Mouse (Mus musculus) brain, embryonic 18.5 days (tissue): ENCODE measurements around the gene Dusp22.

Experiments used
- DNase-seq: peaks from one replicate; pipeline ENCODE4 v3.0.0-alpha.2; 2012; ENCODE audit warnings: low read depth, low spot score

Gene Dusp22

DNA sequence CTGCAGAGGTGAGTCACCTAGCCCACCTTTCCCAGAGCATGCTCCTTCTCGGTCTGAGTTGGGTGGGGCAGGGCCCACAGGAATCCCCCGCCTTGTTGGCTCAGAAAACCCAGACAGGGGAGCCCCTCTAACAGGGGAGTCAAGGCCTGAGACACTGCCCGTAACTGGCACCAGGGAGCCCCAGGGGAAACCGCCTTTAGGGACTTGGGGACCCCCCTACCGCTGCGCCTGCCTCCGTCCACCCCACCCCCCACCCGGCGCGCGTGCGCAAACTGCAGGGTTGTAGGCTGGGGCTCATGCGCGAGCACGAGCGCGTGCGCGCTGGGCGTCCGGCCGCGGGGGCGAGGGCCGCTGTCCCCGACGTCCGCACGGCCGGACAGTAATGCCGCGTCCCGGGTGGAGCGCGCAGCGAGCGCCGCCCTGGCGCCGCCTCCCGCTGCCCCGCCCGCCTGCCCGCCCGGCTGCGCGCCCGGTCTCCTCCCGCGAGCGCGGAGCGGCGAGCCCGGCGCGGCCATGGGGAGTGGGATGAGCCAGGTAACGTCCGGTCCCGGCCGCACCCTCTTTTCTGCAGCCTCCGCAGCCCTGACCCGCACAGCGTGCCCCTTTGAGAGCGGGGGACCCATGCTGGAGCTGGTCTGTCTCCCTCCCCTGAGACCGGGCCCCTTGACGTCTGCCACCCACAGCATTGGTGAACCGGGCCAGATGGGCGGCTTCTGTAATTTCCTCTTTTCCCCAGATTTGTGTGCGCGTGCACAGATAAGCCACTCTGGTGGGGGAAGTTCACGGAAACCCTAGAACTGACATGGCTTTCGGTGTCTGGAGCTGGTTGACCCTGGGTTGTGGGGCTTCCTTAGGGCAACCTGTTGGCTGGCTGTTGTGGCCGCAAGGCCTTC, at the start of gene Dusp22:
Gene Dusp22, plus strand, starts transcription at position 387 of the 893 bp plus-strand sequence.
- DNase-seq: peak; percentile 62

DNA sequence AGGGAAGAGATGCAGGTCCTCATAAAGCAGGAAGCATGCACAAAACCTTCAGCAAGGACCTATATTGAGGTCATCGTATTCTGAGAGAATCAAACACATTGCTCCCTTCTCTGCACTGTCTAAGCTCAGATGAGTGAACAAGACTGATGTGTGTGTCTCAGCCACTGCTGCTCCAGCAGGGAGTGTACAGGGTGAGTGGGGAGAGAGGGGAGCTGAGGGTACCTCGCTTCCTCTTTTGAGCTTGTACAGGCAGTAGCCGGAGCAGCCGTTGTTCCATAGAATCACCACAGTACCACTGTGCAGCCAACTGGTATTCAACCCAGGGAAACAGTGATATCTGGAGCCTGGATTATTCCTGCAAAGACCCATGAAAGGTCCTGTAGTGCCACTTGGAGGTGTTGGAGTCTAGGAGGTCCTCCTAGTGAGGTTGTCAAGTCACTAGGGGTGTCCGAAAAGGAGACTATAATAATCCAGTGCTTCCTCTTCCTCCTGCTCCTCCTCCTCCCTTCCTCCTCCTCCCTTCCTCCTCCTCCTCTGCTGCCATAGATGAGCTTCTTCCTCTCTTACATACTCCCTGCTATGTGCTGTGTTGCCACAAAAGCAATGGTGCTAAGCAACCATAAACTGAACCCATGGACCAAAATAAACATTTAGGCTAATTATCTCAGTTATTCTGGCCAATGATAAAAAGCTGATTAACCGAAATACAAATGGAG, 47.6 kb upstream of the Dusp22 start:
- no peak for DNase-seq

DNA sequence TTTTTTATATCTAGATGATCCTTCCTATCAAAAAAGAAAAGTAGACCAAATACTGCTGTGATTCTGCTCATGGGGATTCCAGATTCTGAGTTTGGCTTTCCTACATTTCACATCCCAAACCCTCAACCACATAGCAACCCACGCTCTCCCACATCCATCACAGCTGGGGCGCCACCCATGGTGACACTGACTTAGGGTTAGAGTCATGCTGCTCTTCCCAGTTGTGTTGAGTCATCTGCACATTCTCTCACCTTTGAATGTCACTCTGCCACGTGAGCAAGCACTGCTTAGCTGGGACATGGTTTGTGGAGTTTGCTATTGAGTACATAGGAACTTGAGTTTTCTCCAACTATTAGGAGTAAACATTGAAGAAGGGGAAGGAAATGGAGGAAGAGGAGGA, 40.1 kb upstream of the Dusp22 start:
- DNase-seq: no peak

DNA sequence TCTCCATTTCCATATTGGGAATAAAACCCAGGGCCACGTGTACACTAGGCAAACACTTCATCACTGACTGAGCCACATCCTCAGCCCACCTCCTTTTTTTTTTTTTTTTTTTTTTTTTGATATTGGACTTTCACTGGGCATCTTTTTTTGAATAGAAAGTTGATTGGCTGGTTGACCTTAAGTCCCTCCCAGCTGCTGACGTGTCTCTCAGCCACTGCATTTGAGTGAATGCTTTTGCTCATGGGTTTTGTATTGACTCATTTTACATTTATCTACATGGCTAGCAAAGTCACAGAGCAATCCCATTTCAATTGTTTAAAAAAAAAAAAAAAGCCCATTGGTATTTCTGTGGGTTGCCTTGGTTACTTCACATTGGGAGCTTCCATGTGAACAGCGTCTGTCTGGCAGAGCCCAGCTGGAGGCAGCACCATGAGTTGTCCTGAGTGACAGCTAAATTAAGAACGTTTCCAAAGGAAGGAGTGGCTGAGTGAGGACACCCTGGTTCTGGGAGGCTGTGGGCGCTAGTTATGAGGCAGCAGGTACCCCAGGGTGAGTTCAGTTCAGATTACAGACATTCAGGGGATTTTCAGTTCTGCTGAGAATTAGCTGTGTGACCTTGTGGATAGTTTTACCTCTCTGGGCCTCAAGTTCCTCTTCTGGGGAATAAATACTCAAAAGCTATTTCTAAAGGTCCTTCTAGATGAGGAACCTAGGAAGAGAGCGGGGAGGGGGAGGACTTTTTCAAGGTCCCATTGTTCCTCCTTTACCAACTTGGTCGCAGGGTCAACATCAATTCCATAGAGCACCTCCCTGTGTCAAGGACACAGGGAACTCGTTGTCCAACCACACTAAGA, 31.4 kb upstream of the Dusp22 start:
- peak; percentile 3 for DNase-seq

DNA sequence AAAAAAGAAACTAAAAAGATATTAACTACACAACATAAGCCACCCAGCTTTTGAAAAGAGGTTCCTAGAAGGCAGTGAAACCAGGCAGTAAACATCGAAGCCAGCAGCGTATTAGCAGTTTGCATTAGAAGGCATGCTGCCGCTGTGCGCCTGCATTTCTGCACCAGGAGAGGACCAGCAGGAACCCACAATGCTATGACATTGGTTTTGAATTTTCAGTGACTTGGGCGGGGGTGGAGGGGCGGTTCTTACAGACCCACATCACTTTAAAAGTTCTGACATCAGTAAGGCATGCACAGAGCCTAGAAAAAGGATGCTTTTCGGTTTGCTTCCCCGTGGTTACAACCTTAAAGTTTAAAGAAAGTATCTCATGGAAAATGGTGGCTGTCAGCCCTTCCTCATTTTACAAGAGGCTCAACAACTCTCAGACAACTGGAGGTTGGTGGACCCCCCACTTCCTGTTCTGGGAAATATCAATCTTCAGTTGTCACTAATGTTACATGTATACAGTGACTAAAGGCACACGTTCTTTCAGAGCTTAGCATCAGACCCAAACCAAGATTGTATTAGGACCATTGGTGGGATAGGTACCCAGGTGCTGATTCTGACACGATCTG, 29.9 kb upstream of the Dusp22 start:
- no peak for DNase-seq

DNA sequence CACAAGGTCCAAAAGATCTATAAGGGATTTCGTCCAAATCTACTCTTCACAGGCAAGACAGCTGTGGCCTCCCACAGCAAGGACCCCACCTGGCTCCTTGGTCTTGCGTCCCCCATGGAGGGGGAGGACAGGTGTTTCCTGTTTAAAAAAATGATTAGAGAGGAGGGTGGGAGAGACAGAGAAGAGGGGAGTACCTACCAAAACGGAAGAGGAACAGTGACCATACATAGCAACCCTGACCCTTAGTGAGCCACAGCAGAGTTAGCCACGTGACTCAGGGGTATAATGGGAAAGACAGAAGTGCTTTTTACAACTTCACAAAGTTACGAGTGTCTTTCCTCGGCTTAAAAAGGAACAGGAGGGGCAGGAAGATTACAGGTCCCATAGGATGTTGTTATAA, 26.8 kb upstream of the Dusp22 start:
- DNase-seq: no peak

DNA sequence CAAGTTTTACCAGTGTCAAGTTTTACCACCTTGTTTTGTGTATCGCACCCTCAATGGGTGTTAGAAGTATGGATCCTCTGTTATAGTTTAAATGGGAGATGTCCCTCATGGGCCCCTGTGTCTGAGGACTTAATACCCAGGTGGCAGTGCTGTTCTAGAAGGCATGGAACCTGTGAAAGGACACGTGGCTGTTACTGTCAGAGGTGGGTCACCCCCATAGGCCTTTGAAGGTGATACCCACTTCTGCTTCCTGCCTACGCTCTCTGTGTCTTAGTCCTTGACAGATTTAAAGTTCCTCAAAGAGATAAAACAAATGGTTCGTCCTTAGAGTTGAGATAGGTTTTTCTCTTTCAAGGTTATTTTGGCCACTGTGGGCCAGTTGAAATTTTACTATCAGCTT, 23.3 kb upstream of the Dusp22 start:
- no peak for DNase-seq

DNA sequence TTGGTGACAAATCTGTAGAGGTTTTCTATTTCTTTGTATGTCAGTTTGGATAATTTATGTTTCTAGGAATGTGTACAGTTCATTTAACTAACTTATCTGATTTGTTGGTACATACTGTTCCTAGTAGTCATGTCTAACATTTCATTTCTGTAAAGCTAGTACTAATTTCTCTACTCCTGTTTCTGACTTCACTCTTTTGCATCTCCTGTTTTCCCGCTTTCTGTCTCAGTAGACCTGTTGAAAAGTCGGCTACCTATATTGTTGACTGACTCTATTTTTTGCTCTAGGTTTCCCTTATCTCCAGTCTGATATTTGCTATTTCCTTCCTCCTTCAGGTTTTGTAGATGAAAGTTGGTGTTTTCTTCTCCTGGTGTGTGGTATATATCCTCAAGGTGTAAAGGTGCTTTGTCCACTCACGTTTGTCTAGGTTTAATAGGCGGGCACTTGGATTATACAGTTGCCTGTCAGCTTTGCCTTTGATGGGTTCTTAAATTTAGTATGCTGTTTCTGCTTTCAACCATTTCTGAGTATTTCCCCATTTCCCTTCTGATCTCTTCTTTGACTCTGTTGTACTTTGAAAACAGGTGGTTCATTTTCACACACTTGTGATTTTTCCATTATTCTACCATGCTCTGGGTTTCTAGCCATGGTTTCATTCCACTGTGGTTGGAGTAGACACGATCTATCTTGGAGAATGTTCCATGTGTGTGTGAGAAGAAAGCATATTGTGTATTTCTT, 21.3 kb upstream of the Dusp22 start:
- no peak for DNase-seq

DNA sequence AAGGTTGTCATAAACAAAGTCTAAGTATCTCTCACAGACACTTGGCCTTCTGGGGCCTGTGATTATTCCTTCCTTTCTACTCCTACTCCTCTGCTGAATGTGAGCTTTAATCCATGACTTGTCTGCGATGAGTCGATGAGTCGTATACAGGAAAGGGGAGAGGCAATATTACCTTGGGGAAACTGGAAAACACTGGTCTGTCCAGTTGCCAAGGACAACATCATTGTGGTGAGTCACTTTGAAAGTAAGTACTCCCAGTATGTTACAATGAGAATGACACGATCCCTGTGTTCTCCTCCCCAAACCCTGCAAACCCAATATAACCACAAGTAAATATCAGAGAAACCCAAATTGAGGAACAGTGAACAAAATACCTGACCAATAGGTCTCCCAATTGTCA, 17.7 kb upstream of the Dusp22 start:
- no peak for DNase-seq

DNA sequence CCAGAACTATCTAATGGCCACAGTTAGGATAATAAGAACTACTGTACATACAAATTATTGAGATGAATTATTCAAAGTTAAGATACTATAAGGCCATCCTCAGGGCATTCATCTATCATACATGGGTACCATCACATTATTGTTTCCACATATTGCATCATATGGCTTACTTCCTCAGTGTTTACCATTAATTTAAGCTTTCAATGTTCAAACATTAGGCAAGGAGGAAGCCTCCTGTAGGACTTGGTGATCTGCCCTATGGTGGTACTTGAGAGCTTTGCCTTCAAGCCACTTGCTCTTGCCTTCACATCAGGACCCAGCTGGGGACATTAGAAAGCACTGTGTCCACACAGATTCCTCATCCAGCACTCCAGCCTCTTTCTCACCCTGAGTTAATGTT, 11.3 kb upstream of the Dusp22 start:
- no peak for DNase-seq

DNA sequence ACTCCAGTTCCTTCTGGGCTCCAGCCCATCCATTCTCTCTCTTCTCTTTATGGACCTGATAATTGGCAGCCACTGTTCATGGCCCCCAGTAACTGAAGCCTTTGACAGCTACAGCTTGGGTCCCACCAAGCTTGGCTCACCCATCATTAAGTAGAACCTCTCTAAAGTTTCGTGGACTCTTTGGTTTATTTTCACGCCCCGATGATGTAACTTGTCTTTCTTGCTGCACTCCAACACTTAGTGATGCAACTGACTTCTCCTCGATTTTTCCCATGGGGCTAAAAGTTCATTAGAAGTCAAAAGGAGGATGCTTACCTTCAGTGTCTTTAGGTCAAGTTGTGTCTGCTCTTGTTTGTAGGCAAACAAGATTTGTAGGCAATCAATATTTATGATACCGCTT, 10.6 kb upstream of the Dusp22 start:
- no peak for DNase-seq

DNA sequence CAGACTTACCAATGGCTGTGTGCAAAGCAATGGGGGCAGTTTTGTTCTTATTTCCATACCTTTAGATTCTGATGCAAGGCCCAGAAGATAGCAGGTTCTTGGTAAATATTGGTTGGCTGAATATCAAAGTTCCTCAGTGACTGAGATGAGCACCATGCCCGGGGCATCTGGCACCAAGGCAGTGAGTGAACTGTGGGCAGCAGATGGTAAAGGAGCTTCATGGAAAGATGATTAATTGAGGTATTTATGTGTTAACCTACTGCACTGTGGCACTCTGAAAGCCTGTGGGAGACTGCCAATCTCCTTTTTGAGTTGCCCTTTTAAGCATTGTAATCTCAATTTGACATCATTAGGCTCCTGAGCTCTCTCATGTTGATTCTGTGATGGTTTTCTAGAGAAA, 9.1 kb upstream of the Dusp22 start:
- DNase-seq: no peak

DNA sequence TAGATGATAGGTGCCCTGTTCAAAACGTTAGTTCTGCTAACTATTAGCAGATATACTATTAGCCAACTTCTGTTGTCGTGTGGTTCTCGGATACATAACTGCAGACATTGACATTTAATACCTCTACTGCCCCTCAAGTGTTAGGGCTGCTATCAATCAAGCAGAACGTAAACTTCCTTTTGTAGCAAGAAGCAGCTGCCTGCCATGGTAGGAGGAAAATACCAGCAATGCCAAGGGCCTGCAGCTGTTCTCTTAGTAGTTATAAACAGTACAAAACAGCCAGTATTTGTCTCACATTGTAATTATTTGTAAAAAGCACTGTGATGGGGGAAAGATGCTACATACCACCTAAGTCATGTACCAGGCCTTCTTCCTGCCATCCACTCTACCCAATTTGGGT, 6.7 kb upstream of the Dusp22 start:
- DNase-seq: no peak

DNA sequence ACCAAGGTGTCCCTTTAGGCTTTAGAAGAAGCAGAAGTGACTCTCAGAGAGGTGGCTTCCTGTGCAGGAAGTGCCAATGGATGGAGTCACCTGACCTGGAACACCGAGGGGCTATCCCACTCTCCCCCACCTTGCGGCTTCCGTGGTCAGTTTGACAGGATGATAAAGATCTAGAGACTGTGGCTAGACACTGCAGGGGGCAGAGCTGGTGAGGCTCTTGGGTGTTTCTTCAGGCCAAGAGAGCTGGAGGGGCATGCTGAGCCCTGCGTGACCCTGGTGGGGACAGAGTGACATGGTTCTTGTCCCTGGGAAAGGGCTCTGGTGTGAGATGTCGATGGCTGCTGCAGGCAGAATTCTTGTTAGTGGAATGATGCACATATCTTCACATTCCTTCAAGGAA, 5.3 kb upstream of the Dusp22 start:
- DNase-seq: no peak

DNA sequence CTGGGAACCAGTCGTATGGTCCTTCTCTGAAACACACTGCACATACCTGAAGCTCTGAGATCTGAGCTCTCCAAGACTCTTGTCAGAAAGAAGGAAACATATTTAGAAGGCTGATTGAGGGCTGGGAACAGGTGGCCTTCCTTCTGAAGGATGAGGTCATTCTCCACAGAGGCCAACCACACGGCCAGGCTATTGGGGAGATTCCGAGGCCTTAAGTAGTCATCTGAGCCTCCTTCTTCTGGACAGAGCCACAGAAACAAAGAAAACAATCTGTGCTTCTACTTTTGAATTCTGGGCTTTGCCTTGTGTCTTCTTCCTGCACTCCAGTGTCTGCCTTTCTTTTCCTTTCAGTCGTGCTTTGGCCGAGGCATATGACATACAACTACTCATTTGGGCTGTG, 2.9 kb upstream of the Dusp22 start:
- no peak for DNase-seq

DNA sequence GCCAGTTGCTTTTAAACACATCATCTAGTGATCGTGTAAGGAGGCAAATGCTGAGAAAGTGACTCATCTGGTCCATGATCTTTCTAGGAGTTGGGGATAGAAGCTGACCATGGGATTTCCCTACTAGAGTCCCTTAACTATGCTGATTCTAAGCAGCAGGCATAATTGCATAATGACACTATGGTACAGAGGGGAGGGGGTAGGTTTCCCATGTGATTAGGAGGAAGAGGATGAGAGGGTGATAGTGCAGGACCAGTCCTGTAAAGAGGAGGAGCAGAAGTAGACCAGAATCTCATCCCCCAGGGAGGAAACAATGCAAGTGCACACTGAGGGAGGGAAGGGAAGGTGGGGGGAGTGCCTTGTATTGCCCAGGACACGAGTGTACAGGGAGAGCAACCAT, 2.0 kb upstream of the Dusp22 start:
- DNase-seq: no peak

DNA sequence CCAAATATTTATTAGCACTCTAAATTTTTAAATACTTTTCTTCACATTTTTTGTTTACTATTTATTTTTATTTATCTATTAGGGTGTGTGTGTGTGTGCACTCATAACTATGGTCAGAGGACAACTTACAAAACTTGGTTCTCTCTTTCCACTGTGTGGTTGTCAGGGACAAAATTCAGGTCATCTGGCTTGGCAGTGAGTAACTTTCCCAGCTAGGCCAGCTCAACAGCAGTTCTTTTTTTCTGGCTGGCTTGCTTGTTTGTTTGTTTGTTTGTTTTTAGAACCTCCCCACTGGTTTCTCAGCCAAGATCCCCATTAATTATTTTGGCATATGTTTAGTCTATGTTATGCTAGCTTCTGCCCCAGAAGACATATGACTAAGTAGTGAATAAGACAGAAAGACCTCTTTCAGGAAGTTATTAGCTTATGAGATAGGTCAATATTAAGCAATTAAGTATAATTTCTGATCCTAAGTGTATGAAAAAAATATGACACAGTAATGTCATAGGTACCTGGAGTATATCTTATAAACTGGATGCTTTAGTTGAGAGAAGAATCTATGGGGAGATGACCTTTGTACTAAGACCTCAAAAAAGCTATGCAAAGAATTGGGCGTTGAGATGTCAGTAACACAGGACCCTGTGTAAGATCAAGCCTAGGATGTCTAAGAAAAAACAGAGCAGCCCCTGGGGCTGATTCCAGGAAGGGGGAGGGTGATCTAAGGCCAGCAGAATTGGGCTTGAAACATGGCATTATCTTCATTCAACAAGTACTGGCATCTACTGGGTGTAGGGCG, 1.4 kb upstream of the Dusp22 start:
- DNase-seq: no peak

DNA sequence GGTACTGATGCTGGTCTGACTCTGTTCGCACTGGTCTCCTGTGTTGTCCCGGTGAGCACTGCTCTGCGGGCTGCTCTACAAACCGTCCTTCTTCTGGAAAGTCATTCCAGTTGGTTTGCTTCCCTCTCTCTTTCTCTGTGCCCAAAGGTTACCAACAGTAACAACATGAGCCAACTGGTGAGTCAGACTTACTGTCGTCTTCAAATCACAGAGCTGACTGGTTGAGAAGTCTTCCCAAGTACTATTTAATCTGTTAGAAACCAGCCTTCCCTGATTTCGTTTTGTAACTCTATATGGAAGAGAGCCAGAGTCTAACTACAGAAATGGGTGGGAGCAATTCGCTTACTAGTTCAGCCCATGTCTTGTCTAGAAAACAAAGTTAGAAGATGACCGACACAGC, 5.5 kb downstream of the Dusp22 start:
- DNase-seq: no peak

DNA sequence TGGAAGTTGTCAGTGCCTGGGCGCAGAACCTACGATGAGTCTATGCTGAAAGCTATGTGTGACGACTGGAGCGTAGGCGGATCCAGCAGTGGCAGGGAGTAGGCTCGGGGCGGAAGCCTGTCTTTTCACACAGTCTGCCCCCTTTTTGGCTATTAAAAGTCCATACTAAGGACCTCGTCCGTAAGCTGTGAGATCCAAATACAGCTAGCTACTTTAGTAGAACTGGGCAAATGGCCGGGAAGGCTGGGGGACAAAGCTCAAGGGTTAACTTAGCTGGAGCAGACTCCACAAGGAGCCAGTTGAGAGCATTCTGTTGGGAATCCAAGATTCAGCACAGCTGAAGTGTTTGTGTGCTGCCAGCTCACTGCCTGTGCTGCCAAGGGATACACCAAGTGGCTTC, 6.7 kb downstream of the Dusp22 start:
- DNase-seq: no peak

DNA sequence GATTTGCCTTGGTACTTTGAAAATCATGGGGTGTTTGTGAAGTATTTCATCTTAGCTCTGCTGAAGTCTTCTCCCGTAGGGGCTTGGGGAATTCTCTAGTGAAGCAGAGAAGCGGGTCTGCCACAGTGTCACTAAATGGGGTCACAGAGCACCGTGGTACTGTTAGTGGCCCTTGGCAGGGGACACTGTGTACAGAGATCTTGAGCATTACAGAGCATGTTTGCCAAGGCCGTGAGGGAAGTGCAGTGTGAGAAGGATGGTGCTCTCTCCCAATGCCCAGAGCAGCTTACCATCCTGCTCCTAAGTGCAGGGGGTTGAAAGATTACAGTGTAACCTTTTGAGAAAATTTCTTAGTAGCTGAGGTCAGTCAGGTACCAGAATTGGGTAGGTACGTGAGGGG, 8.5 kb downstream of the Dusp22 start:
- no peak for DNase-seq
